Mouse (Mus musculus): ENCODE results near the gene R3hdml.

DNA sequence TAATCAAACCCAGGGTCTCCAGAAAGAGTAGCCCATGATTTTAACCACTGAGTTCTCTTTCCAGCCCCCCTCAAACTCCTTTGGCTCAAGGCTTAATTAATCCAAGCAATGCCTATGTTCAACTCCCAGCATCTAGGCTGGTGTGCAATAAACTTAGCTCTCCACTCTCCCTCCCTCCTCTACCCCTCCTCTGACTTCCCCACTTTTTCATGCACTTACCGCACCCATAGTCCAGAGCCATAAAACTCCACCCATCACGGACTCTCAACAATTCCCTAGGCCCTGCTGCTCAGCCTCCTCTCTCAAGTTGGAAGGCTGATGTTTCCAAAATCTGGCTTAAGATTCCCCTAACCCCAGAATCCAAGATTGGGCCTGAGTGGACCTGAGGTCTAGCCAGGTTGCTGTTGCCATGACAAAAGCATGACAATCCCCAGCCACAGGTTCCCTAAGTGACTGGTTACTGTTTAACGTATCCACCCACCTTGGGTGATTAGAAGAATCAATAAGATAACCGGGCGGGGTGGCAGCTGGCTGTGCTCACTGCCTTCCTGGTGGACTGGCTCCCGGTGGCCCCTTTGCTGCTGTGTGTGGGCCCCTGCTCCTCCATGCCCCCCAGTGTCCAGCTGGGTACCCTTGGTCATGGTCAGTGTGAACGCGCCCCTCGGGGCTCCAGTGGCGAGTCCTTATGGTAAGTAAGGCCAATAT is 14.3 kb downstream of the R3hdml start, which contains the start of gene Hnf4a:
- no peak for TF ChIP-seq CTCF (IDR thresholded peaks at IDR 0.05; ENCODE audit: borderline replicate concordance, insufficient read depth, low read length)
- no peak for TF ChIP-seq POLR2A (IDR thresholded peaks at IDR 0.05; ENCODE audit: low read depth, low read length)
